Mouse (Mus musculus) lung, adult 2 months (tissue): ENCODE data around the gene Actbl2.

Source experiments
- CTCF ChIP-seq: fragments of 200-500 bp; IDR thresholded peaks from 2 replicates; pipeline ENCODE4 v1.5.1; 2011; ENCODE audit warnings: mild to moderate bottlenecking, low read length, control low read depth; ENCODE audit not compliant: insufficient read depth
- POLR2A ChIP-seq: fragments of 200-500 bp; IDR thresholded peaks from 2 replicates; pipeline ENCODE4 v1.6.1; 2011; ENCODE audit warnings: low read depth, mild to moderate bottlenecking, control low read depth, low read length, borderline replicate concordance; ENCODE audit errors: extremely low read depth

DNA sequence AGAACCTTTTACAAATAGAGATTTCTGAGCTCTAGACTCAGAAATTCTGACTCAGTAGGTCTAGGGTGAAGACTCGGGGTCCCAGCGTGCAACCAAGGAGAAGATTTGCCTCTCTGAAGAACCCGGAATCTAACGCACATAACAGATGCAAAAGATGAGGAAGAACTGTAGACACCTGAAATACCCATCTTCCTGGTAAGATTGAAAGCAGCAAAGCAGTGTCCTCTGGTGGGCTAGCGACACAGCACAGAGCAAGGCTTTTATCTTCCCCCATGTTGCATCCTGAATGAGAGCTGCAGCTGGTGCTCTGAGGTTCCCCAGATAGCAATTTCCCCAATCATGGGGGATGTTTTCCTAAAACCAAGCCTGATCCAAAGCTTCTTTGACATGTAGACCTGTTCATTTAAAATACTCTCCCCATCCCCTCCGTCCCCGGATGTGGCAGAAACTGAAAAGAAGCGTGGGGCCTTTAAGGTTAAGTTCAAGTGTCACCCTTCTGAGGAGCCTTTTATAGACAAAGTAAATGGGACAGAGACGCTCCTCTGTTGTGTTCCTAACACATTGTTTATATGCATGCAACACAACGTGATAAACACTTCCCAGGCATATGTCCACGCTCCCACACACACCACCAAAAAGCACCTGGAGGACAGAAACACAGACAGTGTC lies 3.7 kb downstream of the Actbl2 start:
- no peak for TF ChIP-seq CTCF
- TF ChIP-seq POLR2A: no peak
